Mouse (Mus musculus) embryonic facial prominence, embryonic 13.5 days (tissue): ENCODE data around the gene Prdm13. TPM values are rescaled to one million over a fixed set of nuclear protein-coding genes. Genes with fewer than 3 reads are reported as not detected.

Experiments used
- ATAC-seq: fragments of 200-750 bp; cut with Nextera tagmentation; 2 replicates; pipeline ENCODE4 v1.8.0; 2017; ENCODE audit warnings: low read depth; ENCODE audit not compliant: insufficient number of reproducible peaks, insufficient read depth, low FRiP score, low TSS enrichment
- H3K27ac ChIP-seq: fragments of 300-500 bp; sonication (generic); 2 replicates; pipeline ENCODE4 v1.5.1; 2015; ENCODE audit warnings: moderate library complexity, mild to moderate bottlenecking, inconsistent platforms
- H3K27me3 ChIP-seq: fragments of 300-500 bp; sonication (generic); 2 replicates; pipeline ENCODE4 v1.6.1; 2015; ENCODE audit warnings: mild to moderate bottlenecking, inconsistent platforms
- H3K36me3 ChIP-seq: fragments of 300-500 bp; sonication (generic); 2 replicates; pipeline ENCODE4 v1.6.1; 2015; ENCODE audit warnings: mild to moderate bottlenecking, inconsistent platforms
- H3K4me1 ChIP-seq: fragments of 300-500 bp; sonication (generic); 2 replicates; pipeline ENCODE4 v1.6.1; 2015; ENCODE audit warnings: inconsistent platforms
- H3K4me2 ChIP-seq: fragments of 300-500 bp; sonication (generic); 2 replicates; pipeline ENCODE4 v1.6.1; 2015; ENCODE audit warnings: moderate library complexity, mild to moderate bottlenecking, inconsistent platforms
- H3K4me3 ChIP-seq: fragments of 300-500 bp; sonication (generic); 2 replicates; pipeline ENCODE4 v1.5.1; 2015; ENCODE audit warnings: mild to moderate bottlenecking, inconsistent platforms
- H3K9ac ChIP-seq: fragments of 300-500 bp; sonication (generic); 2 replicates; pipeline ENCODE4 v1.6.1; 2015; ENCODE audit warnings: mild to moderate bottlenecking, inconsistent platforms
- H3K9me3 ChIP-seq: fragments of 300-500 bp; sonication (generic); 2 replicates; pipeline ENCODE4 v1.6.1; 2016; ENCODE audit warnings: inconsistent platforms
- WGBS: fragments of 180-500 bp; shearing (Covaris S2); methylation state at CpG from one replicate; pipeline ENCODE4 v1.1.7; 2015; ENCODE audit warnings: mixed read lengths; 5-methylcytosine and 5-hydroxymethylcytosine counted together
- polyA plus RNA-seq: library from polyadenylated mRNA; unstranded; fragments of >200 nt; fragmentation: Nextera tagmentation; extraction: Ambion mirVana; gene quantifications from 2 replicates; pipeline ENCODE4 v1.2.1, GENCODE M21; 2015

Gene Prdm13
- polyA plus RNA-seq = not detected in 2 replicates

DNA sequence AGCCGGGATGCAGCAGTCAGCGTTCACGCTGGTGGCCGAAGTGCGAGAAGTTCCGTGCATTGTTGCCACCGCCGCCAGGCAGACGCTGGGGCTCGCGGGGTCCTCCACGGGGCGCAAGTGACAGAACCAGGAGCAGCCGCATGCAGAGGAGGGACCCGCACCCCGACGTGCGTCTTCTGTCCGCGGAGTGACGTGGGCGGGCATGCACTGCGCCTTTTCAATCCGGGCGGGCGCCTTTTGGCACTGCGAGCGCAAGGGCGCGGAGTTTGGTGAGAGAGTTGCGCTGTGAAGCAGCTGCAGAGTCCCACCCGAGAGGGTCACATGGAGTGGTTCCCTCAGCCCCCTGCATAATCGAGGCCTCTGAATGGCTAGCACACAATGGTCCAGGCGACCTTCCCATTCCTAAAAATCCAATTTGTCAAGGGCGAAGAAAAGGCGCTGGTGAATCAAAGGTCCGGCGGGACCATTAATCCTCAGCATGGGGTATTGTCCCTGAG is at the start of gene Prdm13:
Gene Prdm13 (minus strand): TSS at position 369 of the 497 bp plus-strand sequence.
- Histone ChIP-seq H3K4me2 (no peak within 1 kb of the TSS), H3K9ac (no peak within 1 kb of the TSS), H3K36me3 (no peaks in the 10 kb centered on the region), H3K9me3 (no peaks in the 10 kb centered on the region), H3K27me3 (peaks cover 99% of the 10 kb centered on the region), H3K4me1 (peaks cover 9% of the 10 kb centered on the region), H3K27ac (no peak within 1 kb of the TSS), H3K4me3 (no peak within 1 kb of the TSS)
- 1% methylated on average over 38 of the region's 38 CpGs for WGBS
- no peak for ATAC-seq

DNA sequence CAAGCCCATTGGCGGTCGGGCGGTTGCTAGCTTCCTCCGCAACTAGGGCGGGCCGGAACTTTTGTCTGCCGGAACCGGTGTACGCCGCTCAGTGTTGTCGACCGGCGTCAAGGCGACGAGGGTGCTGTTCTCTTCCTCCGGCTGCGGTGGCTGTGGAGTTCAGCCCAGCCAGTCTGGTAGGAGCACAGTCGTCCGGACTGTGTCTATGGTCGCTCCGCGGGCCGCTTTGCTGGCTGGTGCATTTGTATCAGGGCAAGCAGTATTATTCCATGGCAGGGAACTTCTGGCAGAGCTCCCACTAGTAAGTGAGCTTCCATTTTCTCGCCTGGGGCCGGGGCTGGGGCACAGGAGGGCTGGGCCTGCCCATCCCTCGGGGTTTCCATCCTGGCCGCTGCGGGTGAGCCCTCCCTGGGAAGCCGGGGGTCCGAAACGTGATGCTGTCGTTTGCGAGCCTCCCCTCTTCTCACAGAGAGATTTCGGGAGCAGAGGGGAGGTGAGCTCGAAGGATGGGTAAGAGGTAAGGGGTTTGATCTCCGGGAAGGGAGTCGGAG is 41.9 kb upstream of the Prdm13 start, which contains the start of gene Ccnc:
Gene Ccnc (plus strand): TSS at position 87 of the 551 bp plus-strand sequence.
- WGBS = under 1% methylated on average over 37 of the region's 37 CpGs
- peaks cover 5% of the 10 kb centered on the region for H3K4me1 ChIP-seq
- H3K27ac ChIP-seq = peak within 1 kb of the TSS; percentile 82
- peak within 1 kb of the TSS; percentile 84 for H3K9ac ChIP-seq
- no peaks in the 10 kb centered on the region for H3K27me3 ChIP-seq
- H3K4me2 ChIP-seq = peak within 1 kb of the TSS; percentile 73
- peaks cover under 1% of the 10 kb centered on the region for H3K36me3 ChIP-seq
- no peaks in the 10 kb centered on the region for H3K9me3 ChIP-seq
- peak within 1 kb of the TSS; percentile 80 for H3K4me3 ChIP-seq
- peak; percentile 93 for ATAC-seq

DNA sequence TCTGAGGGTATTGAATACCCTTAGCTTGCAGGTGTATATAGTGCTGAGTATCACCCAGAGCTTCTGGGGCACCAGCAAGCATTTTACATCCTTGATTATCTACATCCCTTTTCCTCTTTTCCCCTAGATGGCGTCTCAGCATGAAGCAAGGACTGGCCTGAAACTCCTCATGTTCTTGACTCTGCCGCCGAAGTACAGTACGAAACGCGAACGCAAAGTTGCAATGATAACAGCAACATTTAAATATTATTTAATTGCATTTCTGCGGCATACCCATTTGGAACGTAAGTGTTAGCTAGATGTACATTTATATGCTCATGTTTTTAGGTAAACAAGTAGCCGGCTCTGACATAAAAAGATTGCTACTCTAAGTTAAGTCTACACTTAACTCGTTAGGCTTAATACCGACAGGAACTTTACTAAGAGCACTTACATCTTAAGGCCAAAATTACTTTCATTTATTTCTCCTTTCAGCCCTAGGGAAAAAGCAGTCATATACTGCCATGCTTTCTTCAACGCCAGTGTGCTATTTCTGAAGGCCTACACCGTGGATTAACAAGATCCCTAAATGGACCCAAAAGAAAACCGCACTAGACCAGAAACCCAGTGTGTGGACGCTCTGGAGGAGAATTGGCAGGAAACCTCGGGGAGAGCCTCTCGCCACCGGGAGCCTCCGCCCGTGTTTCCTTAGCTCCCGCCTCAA is 41.3 kb upstream of the Prdm13 start:
- Histone ChIP-seq H3K4me3 (peak overlapping the region; percentile 80), H3K9me3 (no peaks in the 10 kb centered on the region), H3K4me1 (peaks cover 5% of the 10 kb centered on the region), H3K27ac (peak overlapping the region; percentile 82), H3K27me3 (no peaks in the 10 kb centered on the region), H3K36me3 (no peaks in the 10 kb centered on the region), H3K4me2 (peak overlapping the region; percentile 73), H3K9ac (peak overlapping the region; percentile 84)
- under 1% methylated on average over 22 of the region's 22 CpGs for WGBS
- ATAC-seq = no peak

DNA sequence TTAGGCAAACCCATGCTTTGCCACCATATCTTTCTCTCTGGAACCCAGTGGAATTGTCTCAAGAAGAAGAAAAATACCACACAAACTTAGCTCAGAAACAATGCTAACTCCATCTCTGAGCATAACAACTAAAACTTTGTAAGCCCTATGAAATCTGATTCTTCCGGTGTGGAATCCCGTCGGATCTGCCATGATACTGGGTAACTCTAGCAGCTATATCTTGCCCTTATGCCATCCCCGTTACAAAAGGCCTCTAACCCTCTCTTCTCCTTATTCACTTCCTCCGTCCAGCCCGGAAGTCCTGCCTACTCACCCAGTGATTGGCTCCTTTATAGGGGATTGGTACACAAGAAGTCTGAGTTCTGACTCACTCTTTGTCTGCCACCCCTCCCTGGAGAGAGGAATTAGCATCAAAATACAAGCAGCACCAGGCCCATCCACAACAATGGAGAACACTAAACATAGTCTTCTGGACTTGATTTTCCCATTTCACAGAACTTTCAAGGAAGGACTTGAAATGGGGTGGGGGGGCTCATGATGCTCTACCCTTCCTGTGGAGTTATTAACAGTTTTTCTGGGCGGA is 37.1 kb upstream of the Prdm13 start:
- no peaks in the 10 kb centered on the region for H3K27me3 ChIP-seq
- ATAC-seq = no peak
- H3K9ac ChIP-seq = no peak overlapping the region
- H3K9me3 ChIP-seq = no peaks in the 10 kb centered on the region
- 44% methylated on average over 7 of the region's 7 CpGs for WGBS
- no peak overlapping the region for H3K27ac ChIP-seq
- H3K4me3 ChIP-seq = no peak overlapping the region
- H3K36me3 ChIP-seq = no peaks in the 10 kb centered on the region
- H3K4me2 ChIP-seq = no peak overlapping the region
- no peaks in the 10 kb centered on the region for H3K4me1 ChIP-seq

DNA sequence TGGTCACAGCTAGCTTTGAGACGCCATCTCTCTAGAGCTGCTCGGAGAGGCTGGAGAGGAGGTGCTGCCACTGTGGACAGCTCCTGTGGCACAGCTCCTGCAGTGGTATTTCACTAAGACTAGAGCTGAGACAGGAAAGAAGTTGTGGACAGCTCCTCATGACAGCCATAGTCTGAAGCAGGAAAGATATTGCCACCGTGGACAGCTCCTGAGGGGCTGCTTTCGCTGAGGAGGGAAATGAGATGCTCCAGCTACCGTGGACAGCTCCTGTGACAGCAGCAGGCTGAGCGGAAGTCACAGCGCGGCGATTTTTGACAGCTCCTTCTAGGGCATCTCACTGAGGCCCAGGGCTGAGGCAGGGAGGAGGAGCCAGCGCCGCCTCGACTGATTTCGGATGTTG is 26.4 kb upstream of the Prdm13 start:
- peak; percentile 90 for ATAC-seq
- WGBS = 3% methylated on average over 13 of the region's 13 CpGs
- Histone ChIP-seq H3K4me2 (peak overlapping the region; percentile 40), H3K27ac (no peak overlapping the region), H3K36me3 (no peaks in the 10 kb centered on the region), H3K4me1 (no peaks in the 10 kb centered on the region), H3K4me3 (no peak overlapping the region), H3K27me3 (0 out of 2 replicates have a peak, but pooled peaks cover 5% of the 10 kb centered on the region), H3K9me3 (no peaks in the 10 kb centered on the region), H3K9ac (no peak overlapping the region)

DNA sequence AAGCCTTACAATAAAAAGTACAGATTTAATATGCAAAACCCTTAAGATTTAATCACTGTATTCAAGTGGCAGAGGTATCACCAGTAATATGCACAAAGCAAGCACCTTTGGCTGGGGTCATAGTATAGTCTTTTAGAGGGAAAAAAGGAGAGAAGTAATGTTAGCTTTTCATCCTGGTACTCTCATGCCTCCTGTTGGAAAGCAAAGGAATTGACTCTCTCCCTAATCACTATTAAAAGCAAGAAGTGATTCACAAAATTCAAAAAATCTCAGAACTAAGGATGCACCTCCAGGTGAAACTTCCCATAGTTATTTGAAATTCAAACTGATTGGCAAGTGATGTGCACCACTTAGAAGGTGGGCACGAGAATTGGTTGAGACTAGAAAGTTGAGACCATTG is 19.3 kb upstream of the Prdm13 start:
- Histone ChIP-seq H3K4me2 (no peak overlapping the region), H3K27me3 (0 out of 2 replicates have a peak, but pooled peaks cover 4% of the 10 kb centered on the region), H3K9ac (no peak overlapping the region), H3K27ac (no peak overlapping the region), H3K36me3 (no peaks in the 10 kb centered on the region), H3K4me3 (no peak overlapping the region), H3K4me1 (no peaks in the 10 kb centered on the region), H3K9me3 (no peaks in the 10 kb centered on the region)
- no peak for ATAC-seq
- 48% methylated on average over 1 of the region's 1 CpGs for WGBS

DNA sequence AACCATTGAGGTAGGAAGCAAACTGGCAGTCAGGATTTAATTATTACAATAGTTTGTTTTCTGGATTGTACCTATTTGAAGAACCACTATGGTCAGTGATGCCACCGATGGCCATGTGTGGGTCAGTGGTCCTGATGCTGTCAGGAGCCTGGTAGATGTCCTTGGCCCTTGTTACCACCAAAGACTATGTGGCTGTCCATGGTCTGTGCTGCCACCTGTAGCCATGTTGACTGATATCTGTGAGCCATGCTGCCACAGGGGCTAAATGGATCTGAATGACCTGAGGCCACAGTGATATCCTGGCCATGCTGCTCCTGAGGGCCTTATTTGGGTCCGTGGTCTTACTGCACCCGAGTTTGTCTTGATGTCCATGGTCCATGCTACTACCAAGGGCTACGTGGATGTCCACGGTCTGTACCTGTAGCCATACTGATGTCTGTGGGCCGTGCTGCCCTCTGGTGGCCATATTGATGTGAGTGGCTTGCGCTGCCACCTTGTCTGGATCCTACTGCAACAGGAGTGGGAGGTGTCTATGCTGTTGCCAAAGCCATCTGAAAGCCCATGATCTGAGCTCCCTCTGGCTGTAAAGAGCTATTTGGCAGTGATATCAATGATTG is 10.0 kb upstream of the Prdm13 start:
- Histone ChIP-seq H3K36me3 (no peaks in the 10 kb centered on the region), H3K9me3 (no peaks in the 10 kb centered on the region), H3K4me2 (no peak overlapping the region), H3K4me3 (no peak overlapping the region), H3K9ac (no peak overlapping the region), H3K4me1 (no peaks in the 10 kb centered on the region), H3K27ac (no peak overlapping the region), H3K27me3 (peaks cover 47% of the 10 kb centered on the region)
- WGBS = 28% methylated on average over 7 of the region's 7 CpGs
- no peak for ATAC-seq

DNA sequence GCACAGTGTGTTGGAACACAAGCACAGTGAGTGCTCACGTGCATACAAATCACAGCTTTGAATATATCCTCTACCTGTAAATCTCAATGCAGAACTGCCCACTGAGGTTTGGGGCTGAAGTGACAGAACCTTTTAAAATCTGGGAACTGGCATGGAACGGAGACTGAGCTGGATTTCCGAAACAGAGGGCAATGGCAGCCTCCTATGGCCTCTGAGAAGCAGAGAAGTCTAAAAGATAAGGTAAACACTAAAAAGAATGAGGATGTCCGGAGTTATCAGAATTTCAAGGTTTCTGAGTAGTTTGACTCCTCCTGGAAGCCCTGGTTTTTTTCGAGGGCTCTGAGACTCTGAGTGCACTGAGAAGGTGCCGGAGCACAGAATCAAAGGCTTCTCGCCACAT is 4.5 kb upstream of the Prdm13 start:
- Histone ChIP-seq H3K27me3 (peaks cover 89% of the 10 kb centered on the region), H3K9ac (no peak overlapping the region), H3K27ac (no peak overlapping the region), H3K36me3 (no peaks in the 10 kb centered on the region), H3K4me3 (no peak overlapping the region), H3K4me2 (no peak overlapping the region), H3K9me3 (no peaks in the 10 kb centered on the region), H3K4me1 (peaks cover 9% of the 10 kb centered on the region)
- no peak for ATAC-seq
- WGBS = 9% methylated on average over 7 of the region's 7 CpGs

DNA sequence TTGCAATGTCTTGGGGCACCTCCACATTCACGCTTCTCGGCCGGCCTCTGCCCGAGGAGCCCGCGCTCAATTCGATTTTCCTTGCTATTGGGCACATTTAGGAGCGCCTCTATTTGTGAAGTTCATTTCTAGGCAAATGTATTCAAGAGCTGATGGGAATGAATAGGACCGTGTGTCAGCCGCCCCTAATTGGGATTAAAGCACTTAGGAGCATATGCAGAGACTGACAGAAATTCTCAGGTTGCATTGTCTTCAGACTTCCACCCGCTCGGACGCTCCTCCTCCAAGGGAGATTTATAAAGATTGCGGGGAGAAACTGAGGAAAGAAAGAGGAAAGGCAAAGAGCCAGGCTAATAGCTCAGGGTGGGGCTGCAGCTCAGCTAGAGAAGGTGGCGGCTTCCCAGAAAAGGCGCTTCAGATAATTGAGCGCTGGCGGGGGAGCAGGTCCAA is 3.8 kb upstream of the Prdm13 start:
- no peak for ATAC-seq
- Histone ChIP-seq H3K4me1 (peaks cover 9% of the 10 kb centered on the region), H3K27me3 (peaks cover 89% of the 10 kb centered on the region), H3K27ac (no peak overlapping the region), H3K36me3 (no peaks in the 10 kb centered on the region), H3K9me3 (no peaks in the 10 kb centered on the region), H3K9ac (no peak overlapping the region), H3K4me3 (no peak overlapping the region), H3K4me2 (no peak overlapping the region; the same call in 1 of the 2 replicates)
- WGBS = under 1% methylated on average over 18 of the region's 18 CpGs

DNA sequence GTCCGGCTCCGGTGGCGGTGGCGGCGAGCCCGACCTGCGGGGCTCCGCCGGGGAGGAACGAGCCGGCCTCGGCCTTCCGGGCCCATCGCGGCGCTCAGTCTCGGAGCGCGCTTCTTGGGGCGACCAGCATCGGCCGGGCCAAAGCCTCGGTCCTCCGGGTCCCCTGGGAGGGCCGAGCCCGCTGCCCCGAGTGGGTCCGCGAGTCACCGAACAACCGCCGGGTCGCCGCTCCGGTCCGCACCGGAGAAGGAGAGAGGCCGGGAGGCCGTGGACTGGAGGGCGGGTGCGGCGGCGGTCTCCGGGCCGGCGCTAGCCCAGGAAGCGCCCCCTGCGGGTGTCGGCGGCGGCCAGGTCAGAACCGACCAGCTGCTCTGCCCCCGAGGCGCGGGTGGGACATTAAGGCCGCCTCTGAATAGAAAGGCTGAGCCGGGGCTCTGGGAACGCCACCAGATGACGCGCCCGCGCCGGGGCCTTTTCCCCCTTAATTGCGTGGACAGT is 3.0 kb upstream of the Prdm13 start:
- Histone ChIP-seq H3K4me3 (peak overlapping the region; percentile 46), H3K36me3 (no peaks in the 10 kb centered on the region), H3K9me3 (no peaks in the 10 kb centered on the region), H3K4me1 (peaks cover 9% of the 10 kb centered on the region), H3K27me3 (peaks cover 95% of the 10 kb centered on the region), H3K9ac (peak overlapping the region; percentile 44; the same call in 1 of the 2 replicates), H3K4me2 (peak overlapping the region; percentile 73), H3K27ac (no peak overlapping the region)
- no peak; the same call in 1 of the 2 replicates for ATAC-seq
- WGBS = under 1% methylated on average over 58 of the region's 64 CpGs
